Mouse (Mus musculus) CH12.LX (cell line): ENCODE measurements around the gene Rdh5. TPM values are rescaled to one million over a fixed set of nuclear protein-coding genes. Genes with fewer than 3 reads are reported as not detected.

Experiments used
- DNase-seq: peaks from one replicate; pipeline ENCODE4 v3.0.0-alpha.2; 2013; ENCODE audit errors: extremely low read depth
- H3K27ac ChIP-seq: 2 replicates; pipeline ENCODE4 v1.5.1; 2012; ENCODE audit warnings: low read depth, mild to moderate bottlenecking, control low read depth, moderate library complexity; ENCODE audit not compliant: insufficient read depth
- H3K27me3 ChIP-seq: replicated peaks from 2 replicates; pipeline ENCODE3; 2012; ENCODE audit warnings: inconsistent platforms
- H3K36me3 ChIP-seq, 2 experiments: replicated peaks in 1 of 2; 2 replicates each; pipeline versions ENCODE3 to v1.6.1; 2012; ENCODE audit warnings: inconsistent platforms in 1 of 2, low read length in 1 of 2, mild to moderate bottlenecking in 1 of 2, mixed read lengths in 1 of 2, moderate library complexity in 1 of 2; ENCODE audit not compliant: control insufficient read depth in 1 of 2, insufficient read depth in 1 of 2
- H3K4me1 ChIP-seq, 2 experiments: 2 replicates each; pipeline ENCODE4 v1.6.1; 2012; ENCODE audit warnings: inconsistent platforms in 1 of 2, moderate library complexity in 1 of 2; ENCODE audit not compliant: insufficient read depth in 2 of 2, control insufficient read depth in 1 of 2
- H3K4me2 ChIP-seq: 2 replicates; pipeline ENCODE4 v1.6.1; 2012; ENCODE audit warnings: low read depth, mild to moderate bottlenecking, control low read depth; ENCODE audit not compliant: poor library complexity, insufficient read depth, severe bottlenecking
- H3K4me3 ChIP-seq, 3 experiments: fragments of 150-350 bp in 1 of 3; sonication (generic) in 1 of 3; replicated peaks in 1 of 3; 2 replicates each; pipeline versions ENCODE3 to v1.5.1; 2011 to 2012; ENCODE audit warnings: low read depth in 2 of 3, low read length in 2 of 3, mild to moderate bottlenecking in 2 of 3, moderate library complexity in 2 of 3, control low read depth in 1 of 3, improper control_type of control experiment in 1 of 3, inconsistent platforms in 1 of 3, mixed read lengths in 1 of 3; ENCODE audit not compliant: poor library complexity in 1 of 3
- H3K79me2 ChIP-seq: replicated peaks from 2 replicates; pipeline ENCODE4 v1.6.1; 2012; ENCODE audit warnings: mild to moderate bottlenecking, moderate library complexity; ENCODE audit not compliant: control insufficient read depth, poor library complexity, insufficient read depth, severe bottlenecking; ENCODE audit errors: extremely low read depth
- H3K9ac ChIP-seq: 2 replicates; pipeline ENCODE4 v1.6.1; 2012; ENCODE audit warnings: low read depth, mild to moderate bottlenecking, control low read depth, moderate library complexity; ENCODE audit not compliant: insufficient read depth
- H3K9me3 ChIP-seq: replicated peaks from 2 replicates; pipeline ENCODE3; 2012; ENCODE audit warnings: low read length, inconsistent platforms, mixed read lengths
- CTCF ChIP-seq, 2 experiments: IDR thresholded peaks in 1 of 2; conservative IDR thresholded peaks in 1 of 2; 2 replicates each; pipeline ENCODE4 v1.5.1; 2011 to 2012; ENCODE audit warnings: low read depth in 2 of 2, low read length in 2 of 2, improper control_type of control experiment in 1 of 2, inconsistent platforms in 1 of 2, mild to moderate bottlenecking in 1 of 2, moderate library complexity in 1 of 2
- HCFC1 ChIP-seq: IDR thresholded peaks from 2 replicates; pipeline ENCODE4 v1.6.1; 2012; ENCODE audit warnings: low read depth, mild to moderate bottlenecking, inconsistent platforms, low read length, improper control_type of control experiment
- MAX ChIP-seq: IDR thresholded peaks from 2 replicates; pipeline ENCODE4 v1.6.1; 2011; ENCODE audit warnings: low read length, improper control_type of control experiment
- MAZ ChIP-seq: IDR thresholded peaks from 2 replicates; pipeline ENCODE4 v1.6.1; 2012; ENCODE audit warnings: low read depth, mild to moderate bottlenecking, inconsistent platforms, low read length, improper control_type of control experiment, moderate library complexity
- MXI1 ChIP-seq: IDR thresholded peaks from 2 replicates; pipeline ENCODE4 v1.6.1; 2011; ENCODE audit warnings: mild to moderate bottlenecking, low read depth, low read length, improper control_type of control experiment
- MYC ChIP-seq: IDR thresholded peaks from 2 replicates; pipeline ENCODE4 v1.6.1; 2011; ENCODE audit warnings: low read depth, mild to moderate bottlenecking, improper control_type of control experiment, low read length
- NRF1 ChIP-seq: IDR thresholded peaks from 2 replicates; pipeline ENCODE4 v1.6.1; 2014; ENCODE audit warnings: low read depth, mild to moderate bottlenecking, inconsistent platforms, low read length, improper control_type of control experiment, moderate library complexity
- POLR2A ChIP-seq: IDR thresholded peaks from 2 replicates; pipeline ENCODE4 v1.6.1; 2011; ENCODE audit warnings: low read depth, mild to moderate bottlenecking, improper control_type of control experiment, low read length
- SIN3A ChIP-seq: IDR thresholded peaks from 2 replicates; pipeline ENCODE4 v1.6.1; 2012; ENCODE audit warnings: low read length, improper control_type of control experiment, inconsistent platforms
- UBTF ChIP-seq: IDR thresholded peaks from 2 replicates; pipeline ENCODE4 v1.6.1; 2012; ENCODE audit warnings: low read depth, mild to moderate bottlenecking, inconsistent platforms, low read length, improper control_type of control experiment, moderate library complexity
- USF2 ChIP-seq: conservative IDR thresholded peaks from 2 replicates; pipeline ENCODE4 v1.6.1; 2011; ENCODE audit warnings: low read depth, low read length, improper control_type of control experiment
- ZMIZ1 ChIP-seq: IDR thresholded peaks from 2 replicates; pipeline ENCODE4 v1.6.1; 2012; ENCODE audit warnings: low read depth, mild to moderate bottlenecking, inconsistent platforms, low read length, improper control_type of control experiment
- dilution Hi-C: fragments of 300-500 bp; cut with MboI; formaldehyde crosslinking; loops from 2 replicates; pipeline ENCODE4 v1.14.3; 2020; ENCODE audit warnings: low sequenced_read_pairs; ENCODE audit not compliant: extremely low pct_unique_long_range_greater_than_20kb, extremely low pct_ligation_motif_present
- in situ Hi-C: fragments of 300-500 bp; cut with MboI; formaldehyde crosslinking; loops from 3 replicates; pipeline ENCODE4 v1.14.3; 2019; ENCODE audit warnings: low sequenced_read_pairs, low pct_ligation_motif_present, low pct_unique_long_range_greater_than_20kb, mixed read lengths
- polyA plus RNA-seq: library from polyadenylated mRNA; unstranded; fragments of >175 nt; gene quantifications from 2 replicates; pipeline ENCODE4 v1.2.1, GENCODE M21; 2012; ENCODE audit warnings: low read depth; ENCODE audit not compliant: insufficient read length
- total RNA-seq, 2 experiments: library from RNA; depleted of rRNA; stranded (reverse); fragments of 300-350 nt in 1 of 2; fragments of >200 nt in 1 of 2; gene quantifications; 2 replicates each; pipeline ENCODE4 v1.2.3; 2012 to 2014

The Rdh5 gene
- total and polyA plus RNA-seq, 3 experiments = 4.3 to 6.2 (median 5.2) TPM

DNA sequence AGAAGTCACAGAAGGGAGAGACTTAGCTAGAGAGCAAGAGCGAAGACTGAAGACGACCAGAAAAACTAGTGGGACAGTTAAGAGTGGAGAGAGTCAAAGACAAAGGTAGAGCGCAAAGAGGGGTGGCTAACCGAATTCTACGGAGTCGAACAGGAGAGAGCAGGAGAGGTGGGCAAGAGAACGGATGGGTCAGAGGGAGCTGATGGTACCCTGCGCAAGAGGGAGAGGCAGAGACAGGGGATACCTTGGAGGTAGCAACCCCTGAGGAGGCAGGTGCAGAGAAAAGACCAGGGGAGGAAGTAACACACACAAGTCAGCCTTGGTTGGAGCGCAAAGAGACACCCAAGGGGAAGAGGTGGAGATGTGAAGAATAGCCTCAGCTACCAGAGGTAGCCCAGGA, 30.4 kb downstream of the Rdh5 start:
- Histone ChIP-seq H3K36me3 (peaks cover 4 to 12% of the 10 kb centered on the region in 2 experiments), H3K4me2 (peak overlapping the region; percentile 81), H3K9me3 (no peaks in the 10 kb centered on the region), H3K9ac (peak overlapping the region; percentile 23), H3K79me2 (no peaks in the 10 kb centered on the region), H3K27ac (no peak overlapping the region), H3K27me3 (peaks cover 25% of the 10 kb centered on the region), H3K4me1 (peaks cover 10 to 26% of the 10 kb centered on the region in 2 experiments), H3K4me3 (peak overlapping the region; percentile 23 to 53 (median 35))
- no peak for DNase-seq
- dilution Hi-C loops = no loop called here
- in situ Hi-C loops = loop anchor here (5.0 kb wide), 1 partner anchor 160 kb away; no protein-coding TSS in a partner anchor
- TF ChIP-seq SIN3A (0 out of 2 replicates have a peak, but pooled peaks have one; percentile 8), MYC (no peak)

DNA sequence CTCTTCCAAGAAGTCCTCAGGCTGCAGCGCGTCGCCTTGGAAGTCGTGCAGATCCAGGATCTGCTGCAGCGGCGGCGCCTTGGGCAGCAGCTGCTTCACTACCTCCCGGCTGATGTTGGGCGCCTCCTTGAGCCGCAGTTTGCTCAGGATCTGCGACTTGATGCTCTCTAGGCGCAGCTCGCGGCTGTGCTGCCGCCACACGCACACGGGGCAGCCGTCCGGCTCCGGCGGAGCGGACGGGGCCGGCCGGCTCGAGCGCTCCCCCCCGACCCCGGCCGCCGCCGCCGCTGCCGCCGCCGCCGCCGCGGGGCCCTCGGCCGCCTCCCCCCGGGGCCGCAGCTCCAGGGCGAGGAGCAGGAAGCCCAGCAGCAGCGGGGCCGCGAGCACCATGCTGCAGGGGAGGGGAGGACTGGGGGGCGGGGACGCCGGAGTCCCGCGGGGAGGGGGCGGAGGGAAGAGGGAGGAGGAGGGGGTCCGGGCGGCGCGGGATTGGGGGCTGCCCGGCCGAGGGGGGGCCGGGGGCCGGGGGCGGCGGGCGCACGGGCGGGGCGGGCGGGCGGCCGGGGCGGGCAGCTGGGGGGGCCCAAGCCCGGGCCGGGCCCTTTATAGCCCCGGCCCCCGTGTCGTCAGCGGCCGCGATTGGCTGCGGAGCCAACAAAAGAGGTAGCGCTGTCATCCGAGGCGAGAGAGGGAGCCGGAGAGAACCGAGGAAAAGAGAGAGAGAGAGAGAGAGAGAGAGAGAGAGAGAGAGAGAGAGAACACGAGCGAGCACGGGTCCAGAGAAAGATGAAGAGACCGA, 31.2 kb downstream of the Rdh5 start, which contains the start of gene Gdf11:
Gdf11 (minus strand) TSS at position 423 of the 799 bp plus-strand sequence.
- H3K9me3 ChIP-seq = no peaks in the 10 kb centered on the region
- peak within 1 kb of the TSS; percentile 81 for H3K4me2 ChIP-seq
- peak within 1 kb of the TSS; percentile 63 to 76 (median 71) for H3K4me3 ChIP-seq
- peaks cover 20% of the 10 kb centered on the region for H3K27me3 ChIP-seq
- H3K36me3 ChIP-seq = peaks cover 4 to 19% of the 10 kb centered on the region in 2 experiments
- H3K9ac ChIP-seq = peak within 1 kb of the TSS; percentile 23
- TF ChIP-seq HCFC1 (0 out of 2 replicates have a peak, but pooled peaks have one; percentile 7), ZMIZ1 (no peak), MAX (no peak), CTCF (conservative IDR thresholded peaks at IDR 0.05 in 1 of 2, IDR thresholded peaks at IDR 0.05 in 1 of 2; ENCODE audit: low read depth in 2 of 2, low read length in 2 of 2) (peak in 1 of 2 experiments; percentile 14; a peak in 1 of 4 replicates), MAZ (0 out of 2 replicates have a peak, but pooled peaks have one; percentile 47), UBTF (0 out of 2 replicates have a peak, but pooled peaks have one; percentile 53), MXI1 (peak; percentile 37; the same call in 1 of the 2 replicates), POLR2A (0 out of 2 replicates have a peak, but pooled peaks have one; percentile 29), USF2 (no peak), NRF1 (peak; percentile 46)
- in situ Hi-C loops = loop anchor here (5.0 kb wide), 1 partner anchor 159 kb away; no protein-coding TSS in a partner anchor
- H3K79me2 ChIP-seq = no peaks in the 10 kb centered on the region
- peak within 1 kb of the TSS; percentile 5; the same call in 1 of the 2 replicates for H3K27ac ChIP-seq
- peaks cover 10 to 26% of the 10 kb centered on the region in 2 experiments for H3K4me1 ChIP-seq
- peak; percentile 46 for DNase-seq
- dilution Hi-C loops = no loop called here
